Mouse (Mus musculus): ENCODE data around the gene Gpr182.

- TF ChIP-seq EP300 (IDR thresholded peaks at IDR 0.05; ENCODE audit: low read depth in 1 of 2, low read length in 2 of 2), result no peak
- TF ChIP-seq JUND (IDR thresholded peaks at IDR 0.05; ENCODE audit: low read depth, low read length), result no peak
- no peak for TF ChIP-seq TCF12 (IDR thresholded peaks at IDR 0.05; ENCODE audit: low read depth, low read length)
- no peak for TF ChIP-seq CTCF (IDR thresholded peaks at IDR 0.05 in 2 of 3, conservative IDR thresholded peaks at IDR 0.05 in 1 of 3; ENCODE audit: control insufficient read depth in 1 of 3, insufficient read depth in 1 of 3, low read depth in 2 of 3, low read length in 3 of 3, poor library complexity in 1 of 3, severe bottlenecking in 1 of 3)
- no peak for TF ChIP-seq USF2 (IDR thresholded peaks at IDR 0.05; ENCODE audit: borderline replicate concordance in 1 of 2, insufficient read depth in 1 of 2, low read depth in 1 of 2, low read length in 2 of 2)
- TF ChIP-seq RCOR1 (IDR thresholded peaks at IDR 0.05; ENCODE audit: low read depth, low read length), result no peak
Observed at GRCm38 (mm10) chr10:127728437-127728836, 23.1 kb downstream of the Gpr182 start.

All from MEL (cell line).